Mouse (Mus musculus) spleen, adult 2 months (tissue): Measurements from ENCODE around the gene Dapk2.

ENCODE experiments used
- CTCF ChIP-seq: fragments of 200-500 bp; IDR thresholded peaks from 2 replicates; pipeline ENCODE4 v1.5.1; 2011; ENCODE audit warnings: mild to moderate bottlenecking, inconsistent platforms; ENCODE audit not compliant: insufficient read depth, insufficient read length, insufficient replicate concordance; ENCODE audit errors: extremely low read depth
- POLR2A ChIP-seq: fragments of 200-500 bp; IDR thresholded peaks from 2 replicates; pipeline ENCODE4 v1.6.1; 2011; ENCODE audit warnings: low read depth, low read length, inconsistent platforms

DNA sequence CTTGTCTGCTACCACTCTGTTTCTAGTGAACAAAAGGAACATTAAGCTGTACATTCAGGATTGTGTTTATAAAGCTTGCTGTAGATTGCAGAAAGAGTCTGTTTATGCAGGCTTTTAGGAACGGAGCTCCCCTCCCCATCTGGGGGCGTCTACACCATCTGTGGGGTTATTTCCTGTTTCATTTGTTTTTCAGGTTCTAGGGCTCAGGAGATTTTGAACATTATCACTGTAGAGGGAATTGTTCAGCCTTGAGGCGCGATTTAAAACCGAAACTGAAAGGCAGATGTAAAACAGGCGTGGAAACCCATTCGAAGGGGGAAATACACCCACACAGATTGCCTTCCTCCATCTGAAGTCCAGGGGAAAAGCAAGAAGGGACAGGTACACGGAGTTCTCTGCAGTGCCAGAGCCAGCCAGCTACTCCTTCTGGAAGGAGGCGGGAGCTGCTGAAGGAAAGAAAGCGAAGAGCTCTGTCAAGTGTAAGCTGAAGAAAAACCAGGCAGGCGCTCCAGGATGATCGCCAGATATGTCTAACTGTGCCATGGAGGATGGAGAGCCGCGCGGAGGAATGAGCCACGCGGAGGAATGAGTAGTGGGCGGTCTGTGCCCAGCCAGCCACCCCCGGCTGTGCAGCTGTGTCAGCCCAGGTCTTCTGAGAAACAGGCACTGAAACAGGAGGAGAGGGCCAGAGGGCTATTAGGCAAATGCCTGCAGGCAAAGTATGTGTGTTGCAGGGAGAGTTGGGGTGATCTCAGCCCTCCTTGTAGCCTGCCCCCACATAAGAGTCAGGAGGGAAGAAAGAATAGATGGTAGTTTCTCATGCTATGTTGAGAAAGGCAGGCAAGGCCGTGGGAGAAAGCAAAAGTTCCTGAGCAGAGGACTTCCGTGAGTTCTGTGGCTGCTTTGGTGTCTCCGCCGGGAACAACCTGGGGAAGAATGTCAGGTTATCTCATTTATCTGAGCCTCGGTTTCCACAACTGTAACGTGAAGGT is 147.4 kb downstream of the Dapk2 start:
- TF ChIP-seq CTCF (no peak), POLR2A (no peak)
